Mouse (Mus musculus) heart, embryonic 16.5 days (tissue): Measurements from ENCODE around the gene Tmem135. TPM values are rescaled to one million over a fixed set of nuclear protein-coding genes. Genes with fewer than 3 reads are reported as not detected.

ENCODE experiments used
- ATAC-seq: fragments of 200-750 bp; cut with Nextera tagmentation; replicated peaks from 2 replicates; pipeline ENCODE4 v1.8.0; 2017; ENCODE audit warnings: moderate number of reproducible peaks; ENCODE audit not compliant: insufficient read depth, low FRiP score; ENCODE audit errors: extremely low read depth
- H3K27ac ChIP-seq: fragments of 300-500 bp; sonication (generic); 2 replicates; pipeline ENCODE4 v1.5.1; 2014; ENCODE audit warnings: mild to moderate bottlenecking, low read length, control low read depth, moderate library complexity
- H3K27me3 ChIP-seq: fragments of 300-500 bp; sonication (generic); 2 replicates; pipeline ENCODE4 v1.6.1; 2014; ENCODE audit warnings: low read length, mixed read lengths; ENCODE audit not compliant: control insufficient read depth, insufficient read depth
- H3K36me3 ChIP-seq: fragments of 300-500 bp; sonication (generic); 2 replicates; pipeline ENCODE4 v1.6.1; 2014; ENCODE audit not compliant: control insufficient read depth, insufficient read depth
- H3K4me1 ChIP-seq: fragments of 300-500 bp; sonication (generic); 2 replicates; pipeline ENCODE4 v1.6.1; 2014; ENCODE audit warnings: low read length, mixed read lengths; ENCODE audit not compliant: control insufficient read depth, insufficient read depth
- H3K4me2 ChIP-seq: fragments of 300-500 bp; sonication (generic); 2 replicates; pipeline ENCODE4 v1.6.1; 2014; ENCODE audit warnings: low read depth, mild to moderate bottlenecking, control low read depth, low read length
- H3K4me3 ChIP-seq: fragments of 300-500 bp; sonication (generic); 2 replicates; pipeline ENCODE4 v1.5.1; 2014; ENCODE audit warnings: mild to moderate bottlenecking, control low read depth, low read length
- H3K9ac ChIP-seq: fragments of 300-500 bp; sonication (generic); 2 replicates; pipeline ENCODE4 v1.6.1; 2014; ENCODE audit warnings: low read length, control low read depth
- H3K9me3 ChIP-seq: fragments of 300-500 bp; sonication (generic); replicated peaks from 2 replicates; pipeline ENCODE4 v1.6.1; 2016; ENCODE audit warnings: low read length; ENCODE audit not compliant: control insufficient read depth
- WGBS: fragments of 180-500 bp; shearing (Covaris S2); extraction: QIAGEN DNeasy Blood & Tissue Kit; methylation state at CpG from one replicate; pipeline ENCODE4 v1.1.7; 2014; 5-methylcytosine and 5-hydroxymethylcytosine counted together
- polyA plus RNA-seq: library from polyadenylated mRNA; unstranded; fragments of >200 nt; fragmentation: Nextera tagmentation; extraction: Ambion mirVana; gene quantifications from 2 replicates; pipeline ENCODE4 v1.2.1, GENCODE M21; 2015

The Tmem135 gene
- polyA plus RNA-seq, 1 experiment from 2014 or later: 27.8 TPM

GRCm38 (mm10) chr7:89422650-89423049 is 18.6 kb upstream of the Tmem135 start:
- Histone ChIP-seq H3K9ac (no peak overlapping the region), H3K27me3 (no peaks in the 10 kb centered on the region), H3K9me3 (no peaks in the 10 kb centered on the region), H3K4me3 (no peak overlapping the region), H3K36me3 (no peaks in the 10 kb centered on the region), H3K27ac (no peak overlapping the region), H3K4me2 (no peak overlapping the region), H3K4me1 (0 out of 2 replicates have a peak, but pooled peaks cover 2% of the 10 kb centered on the region)
- 50% methylated on average over 8 of the region's 8 CpGs for WGBS
- no peak for ATAC-seq

- H3K9me3 ChIP-seq: no peaks in the 10 kb centered on the region
- H3K27ac ChIP-seq: no peak overlapping the region
- H3K27me3 ChIP-seq: no peaks in the 10 kb centered on the region
- no peak overlapping the region for H3K4me2 ChIP-seq
- H3K9ac ChIP-seq: no peak overlapping the region
- no peak for ATAC-seq
- 93% methylated on average over 5 of the region's 5 CpGs for WGBS
- H3K4me1 ChIP-seq: peaks cover 2% of the 10 kb centered on the region; the same call in 1 of the 2 replicates
- H3K4me3 ChIP-seq: no peak overlapping the region
- no peaks in the 10 kb centered on the region for H3K36me3 ChIP-seq
These were observed 17.3 kb upstream of the Tmem135 start for GRCm38 (mm10) chr7:89421294-89421693.

- Histone ChIP-seq H3K9ac (no peak overlapping the region; the same call in 1 of the 2 replicates), H3K4me1 (peaks cover 4% of the 10 kb centered on the region; the same call in 1 of the 2 replicates), H3K9me3 (no peaks in the 10 kb centered on the region), H3K36me3 (no peaks in the 10 kb centered on the region), H3K27me3 (no peaks in the 10 kb centered on the region), H3K4me2 (peak overlapping the region; percentile 26), H3K27ac (peak overlapping the region; percentile 77), H3K4me3 (peak overlapping the region; percentile 17; the same call in 1 of the 2 replicates)
- no peak for ATAC-seq
- WGBS: 38% methylated on average over 3 of the region's 3 CpGs
These were observed 15.1 kb upstream of the Tmem135 start for GRCm38 (mm10) chr7:89418917-89419679.

GRCm38 (mm10) chr7:89418127-89418653 is 14.2 kb upstream of the Tmem135 start:
- Histone ChIP-seq H3K9ac (no peak overlapping the region), H3K27me3 (no peaks in the 10 kb centered on the region), H3K36me3 (no peaks in the 10 kb centered on the region), H3K9me3 (no peaks in the 10 kb centered on the region), H3K4me3 (no peak overlapping the region), H3K27ac (peak overlapping the region; percentile 77), H3K4me2 (0 out of 2 replicates have a peak overlapping the region, but pooled peaks have one; percentile 3), H3K4me1 (peaks cover 4% of the 10 kb centered on the region; the same call in 1 of the 2 replicates)
- ATAC-seq: 0 out of 2 replicates have a peak, but pooled peaks have one; percentile 25
- WGBS: 62% methylated on average over 8 of the region's 8 CpGs

GRCm38 (mm10) chr7:89417707-89418106 is 13.7 kb upstream of the Tmem135 start:
- Histone ChIP-seq H3K27me3 (no peaks in the 10 kb centered on the region), H3K4me2 (no peak overlapping the region), H3K36me3 (no peaks in the 10 kb centered on the region), H3K4me1 (peaks cover 4% of the 10 kb centered on the region; the same call in 1 of the 2 replicates), H3K9ac (no peak overlapping the region), H3K4me3 (no peak overlapping the region), H3K27ac (peak overlapping the region; percentile 77), H3K9me3 (no peaks in the 10 kb centered on the region)
- WGBS: 79% methylated on average over 2 of the region's 2 CpGs
- no peak for ATAC-seq

- no peak overlapping the region for H3K4me3 ChIP-seq
- no peak overlapping the region for H3K9ac ChIP-seq
- H3K4me1 ChIP-seq: peaks cover 7% of the 10 kb centered on the region
- no peak for ATAC-seq
- H3K27ac ChIP-seq: no peak overlapping the region
- no peak overlapping the region for H3K4me2 ChIP-seq
- peaks cover 7% of the 10 kb centered on the region for H3K36me3 ChIP-seq
- H3K9me3 ChIP-seq: no peaks in the 10 kb centered on the region
- no peaks in the 10 kb centered on the region for H3K27me3 ChIP-seq
- whole genome bisulfite sequencing: 54% methylated on average over 4 of the region's 4 CpGs
These were observed 12.0 kb upstream of the Tmem135 start for GRCm38 (mm10) chr7:89416027-89416426.

- 62% methylated on average over 7 of the region's 7 CpGs for whole genome bisulfite sequencing
- no peak for ATAC-seq
- H3K4me3 ChIP-seq: no peak overlapping the region
- H3K9ac ChIP-seq: no peak overlapping the region
- no peaks in the 10 kb centered on the region for H3K27me3 ChIP-seq
- H3K4me1 ChIP-seq: peaks cover 19% of the 10 kb centered on the region
- no peaks in the 10 kb centered on the region for H3K9me3 ChIP-seq
- H3K36me3 ChIP-seq: peaks cover 23% of the 10 kb centered on the region
- no peak overlapping the region for H3K27ac ChIP-seq
- no peak overlapping the region for H3K4me2 ChIP-seq
These were observed 8.1 kb upstream of the Tmem135 start for GRCm38 (mm10) chr7:89412094-89412493.

- Histone ChIP-seq H3K4me1 (peaks cover 19% of the 10 kb centered on the region), H3K36me3 (peaks cover 26% of the 10 kb centered on the region), H3K4me2 (no peak overlapping the region), H3K27ac (no peak overlapping the region), H3K9ac (no peak overlapping the region), H3K9me3 (no peaks in the 10 kb centered on the region), H3K4me3 (no peak overlapping the region), H3K27me3 (no peaks in the 10 kb centered on the region)
- peak; percentile 38; the same call in 1 of the 2 replicates for ATAC-seq
- 61% methylated on average over 3 of the region's 3 CpGs for WGBS
These were observed 7.3 kb upstream of the Tmem135 start for GRCm38 (mm10) chr7:89411346-89411745.

- Histone ChIP-seq H3K4me1 (peaks cover 19% of the 10 kb centered on the region), H3K4me3 (no peak overlapping the region), H3K36me3 (peaks cover 26% of the 10 kb centered on the region), H3K27ac (no peak overlapping the region), H3K4me2 (0 out of 2 replicates have a peak overlapping the region, but pooled peaks have one; percentile 1), H3K27me3 (no peaks in the 10 kb centered on the region), H3K9ac (no peak overlapping the region), H3K9me3 (no peaks in the 10 kb centered on the region)
- WGBS: 59% methylated on average over 4 of the region's 4 CpGs
- no peak for ATAC-seq
These were observed 6.3 kb upstream of the Tmem135 start for GRCm38 (mm10) chr7:89410294-89410693.
